Mouse (Mus musculus) lung, postnatal 0 days (tissue): ENCODE measurements around the gene Arhgef1.

ENCODE experiments used
- CTCF ChIP-seq: IDR thresholded peaks from 2 replicates; pipeline ENCODE4 v1.5.1; 2016; ENCODE audit warnings: antibody characterized with exemption, mild to moderate bottlenecking
- EP300 ChIP-seq: IDR thresholded peaks from 2 replicates; pipeline ENCODE4 v1.6.1; 2016; ENCODE audit warnings: antibody characterized with exemption, mild to moderate bottlenecking, control low read depth

GRCm38 (mm10) chr7:24877588-24877987 lies 25.1 kb upstream of the Arhgef1 start:
- no peak for TF ChIP-seq CTCF
- no peak for TF ChIP-seq EP300
